Comparison of ENCODE assay signal across 9 mouse cellular contexts in genomic region chr14:34188629-34189028, GRCm38 (mm10). TPM values are rescaled to one million over a fixed set of nuclear protein-coding genes. Genes with fewer than 3 reads are reported as not detected.
DNase-seq lines count a peak whose midpoint lies in the region; ATAC-seq and TF ChIP-seq lines count a peak whose summit lies in the region.
"Had no signal": no experiment of that assay in that cellular context is flagged by ENCODE, and none has a peak within 500 bp of the region (broad histone marks: within the 10 kb centered on the region; RNA-seq: fewer than 3 reads in every experiment).

No protein-coding gene starts in this region.

- no peak overlapping the region for H3K9ac ChIP-seq in hindbrain, embryonic 13.5 days
- H3K9ac ChIP-seq: limb, embryonic 13.5 days had no signal

- 69% methylated on average over 5 of the region's 5 CpGs for WGBS in lung, adult 2 months
- 72% methylated on average over 5 of the region's 5 CpGs for WGBS in hindbrain, embryonic 13.5 days

- TF ChIP-seq CTCF in bone marrow macrophage, adult 2 months (IDR thresholded peaks at IDR 0.05; ENCODE audit: low read depth, low read length), result peak; percentile 28; the same call in 1 of the 2 replicates
- peak; percentile 86 for TF ChIP-seq CTCF in lung, adult 2 months (IDR thresholded peaks at IDR 0.05; ENCODE audit: insufficient read depth, low read length)

- no peak overlapping the region for H3K4me2 ChIP-seq in hindbrain, embryonic 13.5 days
- H3K4me2 ChIP-seq: limb, embryonic 13.5 days had no signal

- H3K4me3 ChIP-seq in bone marrow macrophage, adult 2 months (ENCODE audit: insufficient read depth, low read length), result no peak overlapping the region
- no peak overlapping the region for H3K4me3 ChIP-seq in lung, adult 2 months (replicated peaks; ENCODE audit: extremely low read depth, low read depth, low read length)
- H3K4me3 ChIP-seq in hindbrain, embryonic 13.5 days, result no peak overlapping the region
- H3K4me3 ChIP-seq: limb, embryonic 13.5 days had no signal

- peak; percentile 94 for ATAC-seq in granulocyte monocyte progenitor cell, adult 5-6 weeks (replicated peaks; ENCODE audit: poor library complexity, severe bottlenecking)
- no peak for ATAC-seq in hindbrain, embryonic 13.5 days (ENCODE audit: low FRiP score)

- TF ChIP-seq POLR2A in bone marrow macrophage, adult 2 months (IDR thresholded peaks at IDR 0.05; ENCODE audit: borderline replicate concordance, low read depth, low read length), result no peak
- no peak for TF ChIP-seq POLR2A in lung, adult 2 months (IDR thresholded peaks at IDR 0.05; ENCODE audit: borderline replicate concordance, extremely low read depth, low read depth, low read length)

- intact Hi-C loops in left cerebral cortex, postnatal 14 days (cut with DNase I), result no loop called here

- H3K4me1 ChIP-seq in bone marrow macrophage, adult 2 months (ENCODE audit: control insufficient read depth, insufficient read depth, low read length), result no peaks in the 10 kb centered on the region
- no peaks in the 10 kb centered on the region for H3K4me1 ChIP-seq in lung, adult 2 months (ENCODE audit: control insufficient read depth, insufficient read depth, low read length)
- H3K4me1 ChIP-seq in hindbrain, embryonic 13.5 days (replicated peaks), result no peaks in the 10 kb centered on the region
- H3K4me1 ChIP-seq: limb, embryonic 13.5 days had no signal

- H3K27me3 ChIP-seq in hindbrain, embryonic 13.5 days, result no peaks in the 10 kb centered on the region
- H3K27me3 ChIP-seq: limb, embryonic 13.5 days had no signal

- H3K27ac ChIP-seq in bone marrow macrophage, adult 2 months (ENCODE audit: insufficient read depth, low read depth, low read length), result no peak overlapping the region
- H3K27ac ChIP-seq in hindbrain, embryonic 13.5 days, result no peak overlapping the region
- H3K27ac ChIP-seq: limb, embryonic 13.5 days had no signal

- H3K36me3 ChIP-seq in hindbrain, embryonic 13.5 days, result peaks cover 23% of the 10 kb centered on the region; the same call in 1 of the 2 replicates
- H3K36me3 ChIP-seq: limb, embryonic 13.5 days had no signal

- no peaks in the 10 kb centered on the region for H3K9me3 ChIP-seq in hindbrain, embryonic 13.5 days
- H3K9me3 ChIP-seq: limb, embryonic 13.5 days had no signal

- peak; percentile 19 to 42 for DNase-seq in left cerebral cortex, postnatal 14 days (ENCODE audit: low spot score in 2 of 2)
- no peak for DNase-seq in left cerebral cortex, adult 9 months (ENCODE audit: low spot score in 2 of 2)
- DNase-seq in Muller cell, postnatal 12 days (ENCODE audit: inconsistent ontology term), result peak; percentile 38
- peak; percentile 66 for DNase-seq in lung, adult 2 months
- DNase-seq in testis, postnatal 10 days (ENCODE audit: low spot score), result peak; percentile 69

RNA-seq across cellular contexts. Expression of gene Gprin2, which starts 12.8 kb away (rescaled TPM):
- 1 to 10 TPM; 1.7 to 2.7 TPM for total RNA-seq in left cerebral cortex, postnatal 14 days (2021)
- not detected in 2 replicates for polyA plus RNA-seq in bone marrow macrophage, adult 2 months (2012; ENCODE audit: insufficient read depth, insufficient read length, missing spikeins)
- total RNA-seq in granulocyte monocyte progenitor cell, adult 5-6 weeks (2014; fragmentation: Nextera tagmentation), result not detected in 2 replicates
- not detected in 2 replicates for total RNA-seq in granulocyte monocyte progenitor cell, adult 5-6 weeks (2017)
- 0.15 and 0.59 TPM in 2 replicates for polyA plus RNA-seq in lung, adult 2 months (2012; rRNA removed)
- polyA plus RNA-seq in hindbrain, embryonic 13.5 days (2015; fragmentation: Nextera tagmentation; extraction: Ambion mirVana), result 4.8 and 5.5 TPM in 2 replicates

RNA-seq across cellular contexts. Expression of gene Syt15, which starts 30.8 kb away (rescaled TPM):
- total RNA-seq in left cerebral cortex, postnatal 14 days (2021), result 1 to 10 TPM in 1 of 2 experiments, under 1 TPM in 1; 0.83 to 1.4 TPM
- not detected in 2 replicates for polyA plus RNA-seq in bone marrow macrophage, adult 2 months (2012; ENCODE audit: insufficient read depth, insufficient read length, missing spikeins)
- total RNA-seq in granulocyte monocyte progenitor cell, adult 5-6 weeks (2014; fragmentation: Nextera tagmentation), result not detected in 2 replicates
- not detected in 2 replicates for total RNA-seq in granulocyte monocyte progenitor cell, adult 5-6 weeks (2017)
- polyA plus RNA-seq in lung, adult 2 months (2012; rRNA removed), result 10.3 and 12.2 TPM in 2 replicates
- 0.48 and 0.68 TPM in 2 replicates for polyA plus RNA-seq in hindbrain, embryonic 13.5 days (2015; fragmentation: Nextera tagmentation; extraction: Ambion mirVana)

RNA-seq across cellular contexts. Expression of gene Npy4r, which starts 36.3 kb away (rescaled TPM):
- not detected for total RNA-seq in left cerebral cortex, postnatal 14 days (2021)
- not detected in 2 replicates for polyA plus RNA-seq in bone marrow macrophage, adult 2 months (2012; ENCODE audit: insufficient read depth, insufficient read length, missing spikeins)
- total RNA-seq in granulocyte monocyte progenitor cell, adult 5-6 weeks (2014; fragmentation: Nextera tagmentation), result not detected in 2 replicates
- total RNA-seq in granulocyte monocyte progenitor cell, adult 5-6 weeks (2017), result not detected in 2 replicates
- polyA plus RNA-seq in lung, adult 2 months (2012; rRNA removed), result 0.14 TPM in 2 replicates
- polyA plus RNA-seq in hindbrain, embryonic 13.5 days (2015; fragmentation: Nextera tagmentation; extraction: Ambion mirVana), result 0.13 and 0.18 TPM in 2 replicates
- polyA plus RNA-seq: limb, embryonic 13.5 days had no signal

Comparison
In these comparisons a context has a peak if more than half of its experiments do, and no peak if none do; other contexts are left out.
1. DNase-seq: peak in left cerebral cortex, postnatal 14 days (2 of 2), Muller cell, postnatal 12 days (single experiment), lung, adult 2 months (single experiment) and testis, postnatal 10 days (single experiment); none in left cerebral cortex, adult 9 months (0 of 2).